Mouse (Mus musculus) thymus, adult 2 months (tissue): ENCODE data around the gene Setd3. TPM values are rescaled to one million over a fixed set of nuclear protein-coding genes. Genes with fewer than 3 reads are reported as not detected.

Source experiments
- DNase-seq: peaks from one replicate; pipeline ENCODE4 v3.0.0; 2021
- H3K27ac ChIP-seq: fragments of 200-500 bp; 2 replicates; pipeline ENCODE4 v1.5.1; 2012; ENCODE audit warnings: low read length, control low read depth; ENCODE audit not compliant: control insufficient read depth, insufficient read depth
- H3K27me3 ChIP-seq: fragments of 200-500 bp; 2 replicates; pipeline ENCODE4 v1.6.1; 2012; ENCODE audit warnings: mild to moderate bottlenecking, low read length, moderate library complexity, mixed read lengths; ENCODE audit not compliant: control insufficient read depth, insufficient read depth
- H3K36me3 ChIP-seq: fragments of 200-500 bp; 2 replicates; pipeline ENCODE4 v1.6.1; 2012; ENCODE audit warnings: mild to moderate bottlenecking, low read length, moderate library complexity; ENCODE audit not compliant: control insufficient read depth, insufficient read depth
- H3K4me1 ChIP-seq: fragments of 200-500 bp; replicated peaks from 2 replicates; pipeline ENCODE4 v1.6.1; 2012; ENCODE audit warnings: low read length; ENCODE audit not compliant: control insufficient read depth, insufficient read depth
- H3K4me3 ChIP-seq: fragments of 200-500 bp; 2 replicates; pipeline ENCODE4 v1.5.1; 2012; ENCODE audit warnings: mild to moderate bottlenecking, low read length, control low read depth, moderate library complexity; ENCODE audit not compliant: control insufficient read depth, insufficient read depth
- CTCF ChIP-seq: fragments of 200-500 bp; IDR thresholded peaks from 2 replicates; pipeline ENCODE4 v1.5.1; 2012; ENCODE audit warnings: mild to moderate bottlenecking, control low read depth, low read length, moderate library complexity, borderline replicate concordance; ENCODE audit not compliant: control insufficient read depth, poor library complexity, insufficient read depth; ENCODE audit errors: extremely low read depth
- POLR2A ChIP-seq: fragments of 200-500 bp; IDR thresholded peaks from 2 replicates; pipeline ENCODE4 v1.6.1; 2012; ENCODE audit warnings: mild to moderate bottlenecking, low read length, control low read depth, moderate library complexity; ENCODE audit not compliant: control insufficient read depth, poor library complexity, insufficient read depth; ENCODE audit errors: extremely low read depth
- WGBS: fragments of 180-500 bp; shearing (Covaris S2); methylation state at CpG from one replicate; pipeline ENCODE4 v1.1.7; 2018; 5-methylcytosine and 5-hydroxymethylcytosine counted together
- polyA plus RNA-seq: library from polyadenylated mRNA; depleted of rRNA; stranded (reverse); fragments of >200 nt; gene quantifications from 2 replicates; pipeline ENCODE4 v1.2.3, GENCODE M21; 2012

Setd3 gene
- polyA plus RNA-seq, 1 experiment, result 28.5 TPM

DNA sequence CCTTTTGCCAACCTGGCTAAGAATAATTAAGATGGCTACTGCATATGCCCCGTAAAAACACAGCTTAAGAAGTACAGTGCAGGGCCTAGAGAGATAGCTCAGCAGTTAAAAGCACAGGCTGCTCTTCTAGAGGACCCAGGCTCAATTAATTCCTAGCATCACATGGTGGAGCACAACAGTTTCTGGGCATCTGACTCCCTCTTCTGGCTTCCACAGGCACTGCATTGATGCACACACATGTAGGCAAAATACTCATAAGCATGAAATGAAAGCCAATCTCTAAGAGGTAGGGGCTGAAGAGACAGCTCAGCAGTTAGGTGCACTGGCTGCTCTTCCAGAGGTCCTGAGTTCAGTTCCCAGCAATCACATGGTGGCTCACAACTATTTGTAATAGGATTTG, 17.1 kb downstream of the Setd3 start:
- peak; percentile 11 for DNase-seq
- Histone ChIP-seq H3K4me3 (no peak overlapping the region), H3K27ac (no peak overlapping the region), H3K4me1 (no peaks in the 10 kb centered on the region), H3K36me3 (peaks cover 54% of the 10 kb centered on the region), H3K27me3 (no peaks in the 10 kb centered on the region)
- 95% methylated on average over 1 of the region's 1 CpGs for WGBS
- TF ChIP-seq CTCF, result no peak
- TF ChIP-seq POLR2A, result no peak

DNA sequence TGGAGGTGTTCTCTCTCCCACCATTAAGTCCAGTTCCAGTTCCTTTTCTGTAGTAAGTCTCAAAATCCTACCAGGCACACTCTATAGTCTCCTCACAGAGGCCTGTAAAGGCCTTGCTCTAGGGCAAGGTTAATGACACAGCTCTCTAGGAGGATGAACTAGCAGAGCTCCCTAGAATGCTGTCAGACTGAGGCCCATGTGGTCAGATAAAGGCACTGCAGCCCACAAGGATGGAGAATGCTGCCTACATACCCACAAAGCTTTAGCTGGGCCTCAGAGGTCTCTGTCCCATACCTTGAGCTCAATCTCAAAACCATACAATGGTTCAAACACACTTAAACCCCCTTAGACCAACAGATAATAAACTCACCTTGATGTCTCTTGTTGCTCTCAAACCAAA, 19.3 kb downstream of the Setd3 start:
- H3K4me1 ChIP-seq, result no peaks in the 10 kb centered on the region

DNA sequence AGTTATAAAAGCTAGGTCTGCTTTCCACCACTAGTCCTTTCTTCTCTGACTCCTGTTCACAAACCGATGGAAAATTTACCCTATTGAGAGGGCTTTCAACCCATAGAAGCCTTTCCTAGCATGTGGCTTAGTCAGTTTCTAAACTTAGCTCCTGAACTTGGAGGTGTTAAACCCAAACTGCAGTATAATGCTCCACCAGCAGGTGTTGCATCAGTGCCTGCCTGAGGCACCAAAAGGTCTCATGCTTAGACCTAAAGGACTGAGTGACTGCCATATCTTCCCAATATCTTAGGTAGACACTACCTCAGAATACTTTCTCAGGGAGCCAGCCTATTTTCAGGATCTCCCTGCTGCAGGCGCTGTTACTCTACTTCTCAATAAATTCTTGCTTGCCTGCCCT, 26.4 kb downstream of the Setd3 start:
- no peak for TF ChIP-seq CTCF
- TF ChIP-seq POLR2A, result no peak
- no peaks in the 10 kb centered on the region for H3K27me3 ChIP-seq
- 99% methylated on average over 2 of the region's 2 CpGs for WGBS
- DNase-seq, result peak; percentile 12
- H3K27ac ChIP-seq, result no peak overlapping the region
- peaks cover 33% of the 10 kb centered on the region for H3K36me3 ChIP-seq
- H3K4me1 ChIP-seq, result no peaks in the 10 kb centered on the region
- H3K4me3 ChIP-seq, result no peak overlapping the region

More for the DNA sequence above, 19.3 kb downstream of the Setd3 start:
- Histone ChIP-seq H3K27ac (no peak overlapping the region), H3K27me3 (no peaks in the 10 kb centered on the region), H3K36me3 (peaks cover 67% of the 10 kb centered on the region), H3K4me3 (no peak overlapping the region)
- no peak for DNase-seq
- TF ChIP-seq POLR2A (no peak), CTCF (no peak)

DNA sequence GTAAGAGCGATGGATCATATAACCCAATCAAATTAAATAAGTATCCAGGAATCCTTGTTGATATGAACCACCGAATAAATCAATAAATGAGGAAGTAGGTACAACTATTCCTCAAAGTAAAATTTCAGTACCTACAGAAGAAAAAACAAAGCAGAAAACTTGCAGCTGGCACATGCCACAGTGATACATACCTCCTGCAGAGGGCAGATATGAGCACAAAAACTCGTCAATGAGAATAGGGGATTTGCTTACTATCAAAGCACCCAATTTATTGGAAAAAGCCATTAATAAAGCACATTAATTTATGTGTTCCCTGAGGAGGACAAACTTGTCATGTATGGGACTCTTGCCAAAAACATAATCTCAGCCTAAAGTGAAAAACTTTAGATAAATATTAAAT, 29.4 kb downstream of the Setd3 start:
- Histone ChIP-seq H3K4me3 (no peak overlapping the region), H3K4me1 (no peaks in the 10 kb centered on the region), H3K27ac (no peak overlapping the region), H3K36me3 (peaks cover 22% of the 10 kb centered on the region), H3K27me3 (no peaks in the 10 kb centered on the region)
- WGBS, result 68% methylated on average over 3 of the region's 3 CpGs
- TF ChIP-seq CTCF (no peak), POLR2A (no peak)
- no peak for DNase-seq

DNA sequence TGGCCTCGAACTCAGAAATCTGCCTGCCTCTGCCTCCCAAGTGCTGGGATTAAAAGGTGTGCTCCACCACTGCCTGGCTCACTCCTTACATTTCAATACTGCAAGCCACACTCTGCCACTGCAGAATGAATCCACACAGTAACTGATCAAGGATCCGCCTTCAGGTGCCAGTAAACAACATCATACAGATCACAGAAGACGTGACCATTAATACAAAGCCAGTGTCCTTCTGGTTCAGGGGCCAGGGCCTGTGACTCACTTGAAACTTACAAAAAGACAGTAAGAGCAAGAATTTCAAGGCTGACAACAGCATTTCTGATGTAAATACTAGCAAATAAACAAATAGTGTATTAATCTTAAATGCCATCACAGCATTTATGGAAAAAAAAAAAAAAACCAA, 33.9 kb downstream of the Setd3 start:
- over 99% methylated on average over 3 of the region's 3 CpGs for WGBS
- Histone ChIP-seq H3K4me3 (no peak overlapping the region), H3K36me3 (peaks cover 30% of the 10 kb centered on the region)

DNA sequence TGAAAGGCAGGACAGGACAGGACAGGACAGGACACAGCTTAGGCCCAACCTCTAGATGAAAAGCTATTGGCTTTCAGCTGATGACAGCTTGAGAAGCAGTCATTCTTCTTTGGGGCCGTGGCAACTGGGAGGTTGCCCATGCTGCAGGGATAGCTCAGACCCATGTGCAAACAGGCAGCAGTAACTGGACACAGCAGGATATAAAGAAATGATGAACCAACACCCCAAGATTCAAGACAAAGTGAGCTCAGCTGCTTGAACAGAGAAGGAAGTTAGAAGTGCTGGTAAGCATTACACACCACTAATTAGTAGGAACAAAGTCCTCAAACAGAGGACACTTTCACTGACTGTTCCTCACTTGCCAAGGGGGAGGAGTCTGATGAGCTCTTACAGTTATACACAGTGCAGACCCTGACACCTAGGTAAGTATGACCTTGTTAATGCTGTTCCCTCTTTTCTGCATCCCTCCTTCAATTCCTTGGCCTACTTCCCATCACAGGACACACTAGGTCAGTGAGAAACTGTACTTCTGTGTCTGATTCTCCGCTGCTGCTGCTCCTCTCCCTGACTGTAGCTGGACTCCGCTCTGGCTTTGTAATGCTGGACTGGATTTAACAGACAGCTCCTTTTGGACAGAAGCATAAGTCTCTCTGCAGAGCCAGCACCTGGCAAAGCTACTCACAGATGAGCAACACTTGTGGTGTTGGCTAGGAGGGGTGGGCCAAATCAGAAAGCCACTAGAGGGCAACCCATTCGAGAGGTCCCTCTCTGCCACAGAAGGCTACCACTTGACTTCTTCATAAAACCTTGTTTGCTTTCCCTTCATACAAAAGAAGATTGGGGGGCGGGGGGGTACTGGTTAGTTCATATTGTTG, 35.3 kb downstream of the Setd3 start:
- peaks cover 28% of the 10 kb centered on the region for H3K36me3 ChIP-seq
- no peak overlapping the region for H3K4me3 ChIP-seq
- no peak overlapping the region for H3K27ac ChIP-seq
- no peaks in the 10 kb centered on the region for H3K4me1 ChIP-seq
- no peak for DNase-seq
- whole genome bisulfite sequencing, result 93% methylated on average over 5 of the region's 5 CpGs
- no peak for TF ChIP-seq CTCF
- no peak for TF ChIP-seq POLR2A
- H3K27me3 ChIP-seq, result no peaks in the 10 kb centered on the region

More for the DNA sequence above, 33.9 kb downstream of the Setd3 start:
- no peak overlapping the region for H3K27ac ChIP-seq
- no peaks in the 10 kb centered on the region for H3K27me3 ChIP-seq
- DNase-seq, result no peak
- TF ChIP-seq POLR2A (no peak), CTCF (no peak)
- H3K4me1 ChIP-seq, result no peaks in the 10 kb centered on the region

DNA sequence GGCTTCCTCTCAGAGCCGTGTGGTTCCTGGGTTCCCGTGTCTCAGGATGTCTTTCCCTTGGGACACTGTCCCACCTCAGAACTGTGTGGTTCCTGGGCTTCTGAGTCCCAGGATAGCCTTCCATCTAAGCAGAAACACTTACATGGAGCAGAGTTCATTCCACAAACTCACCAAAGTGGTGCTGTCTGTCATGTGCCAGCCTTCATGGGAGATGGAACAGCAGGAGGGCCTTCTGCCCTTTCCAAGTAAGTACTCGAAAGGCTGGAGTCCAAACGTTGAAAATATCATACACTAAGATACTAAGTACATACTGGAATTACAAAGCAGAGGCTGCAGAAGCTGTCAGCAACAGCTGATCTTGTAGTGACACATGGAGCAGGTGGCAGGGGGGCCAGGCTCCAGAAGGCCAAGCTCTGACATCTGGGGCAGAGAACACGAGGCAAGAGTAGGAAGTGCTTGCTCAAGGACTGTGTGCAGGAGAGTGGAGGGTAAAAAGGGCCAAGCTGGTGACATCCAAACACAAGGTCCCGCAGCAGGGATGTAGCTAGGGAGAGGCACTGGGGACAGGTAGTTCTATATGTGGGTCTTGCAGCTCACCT, 43.4 kb downstream of the Setd3 start:
- Histone ChIP-seq H3K36me3 (peaks cover 23% of the 10 kb centered on the region), H3K4me1 (peaks cover 5% of the 10 kb centered on the region), H3K4me3 (no peak overlapping the region), H3K27me3 (no peaks in the 10 kb centered on the region), H3K27ac (no peak overlapping the region)
- DNase-seq, result no peak
- WGBS, result 81% methylated on average over 6 of the region's 6 CpGs
- no peak for TF ChIP-seq CTCF
- no peak for TF ChIP-seq POLR2A
